ENCODE assay signal across 8 mouse cellular contexts in genomic region chr12:79841248-79841647, GRCm38 (mm10).
A peak's percentile ranks its signal among the peaks of the same experiment; 100 is the strongest.
DNase-seq lines count a peak whose midpoint lies in the region; TF ChIP-seq lines count a peak whose summit lies in the region.

No protein-coding gene starts in this region.

- H3K27ac ChIP-seq in limb, embryonic 10.5 days: peak overlapping the region; percentile 80
- H3K27ac ChIP-seq in thymus, adult 2 months (ENCODE audit: control insufficient read depth, insufficient read depth, low read length): no peak overlapping the region

- intact Hi-C loops in heart, postnatal 36 days (cut with DNase I): loop anchor here (2.0 kb wide), 1 partner anchor 18 kb away; no protein-coding TSS in a partner anchor

- H3K27me3 ChIP-seq in limb, embryonic 10.5 days (ENCODE audit: low read depth, poor library complexity, severe bottlenecking): no peaks in the 10 kb centered on the region
- no peaks in the 10 kb centered on the region for H3K27me3 ChIP-seq in thymus, adult 2 months (ENCODE audit: control insufficient read depth, insufficient read depth, low read length)

- peaks cover 90% of the 10 kb centered on the region for H3K4me1 ChIP-seq in limb, embryonic 10.5 days
- H3K4me1 ChIP-seq in thymus, adult 2 months (replicated peaks; ENCODE audit: control insufficient read depth, insufficient read depth, low read length): peaks cover 52% of the 10 kb centered on the region

- TF ChIP-seq CTCF in thymus, adult 2 months (IDR thresholded peaks at IDR 0.05; ENCODE audit: borderline replicate concordance, control insufficient read depth, extremely low read depth, insufficient read depth, low read length, poor library complexity): no peak

- no peaks in the 10 kb centered on the region for H3K36me3 ChIP-seq in limb, embryonic 10.5 days
- no peaks in the 10 kb centered on the region for H3K36me3 ChIP-seq in thymus, adult 2 months (ENCODE audit: control insufficient read depth, insufficient read depth, low read length)

- no peak overlapping the region for H3K4me3 ChIP-seq in limb, embryonic 10.5 days
- no peak overlapping the region for H3K4me3 ChIP-seq in thymus, adult 2 months (ENCODE audit: control insufficient read depth, insufficient read depth, low read length)

- peak; percentile 97 for DNase-seq in heart, adult 11 months
- DNase-seq in heart, postnatal 36 days: no peak
- peak; percentile 45 to 58 for DNase-seq in spleen, postnatal 36 days (ENCODE audit: low spot score in 2 of 2)
- DNase-seq in spleen, postnatal 14 days (ENCODE audit: low spot score in 2 of 2): no peak
- no peak for DNase-seq in limb, embryonic 10.5 days (ENCODE audit: low spot score)
- no peak for DNase-seq in cerebellum, postnatal 4 days (ENCODE audit: low spot score in 2 of 2)
- DNase-seq in right cerebral cortex, adult 2 months (ENCODE audit: low spot score in 2 of 2): no peak
- no peak for DNase-seq in thymus, adult 2 months

- 85% methylated on average over 3 of the region's 3 CpGs for WGBS in limb, embryonic 10.5 days
- 73% methylated on average over 3 of the region's 3 CpGs for WGBS in thymus, adult 2 months

- TF ChIP-seq POLR2A in thymus, adult 2 months (IDR thresholded peaks at IDR 0.05; ENCODE audit: control insufficient read depth, extremely low read depth, insufficient read depth, low read length, poor library complexity): no peak

- H3K9me3 ChIP-seq in limb, embryonic 10.5 days (replicated peaks): no peaks in the 10 kb centered on the region

Comparison
In these comparisons a context has a peak if more than half of its experiments do, and no peak if none do; other contexts are left out.
1. DNase-seq: peak in heart, adult 11 months (single experiment) and spleen, postnatal 36 days (2 of 2); none in heart, postnatal 36 days (0 of 2), spleen, postnatal 14 days (0 of 2), limb, embryonic 10.5 days (single experiment), cerebellum, postnatal 4 days (0 of 2), right cerebral cortex, adult 2 months (0 of 2) and thymus, adult 2 months (single experiment).